In genomic region chr10:39730976-39731735, GRCm38 (mm10) we compare ENCODE assay signal across 7 mouse cellular contexts. TPM values are rescaled to one million over a fixed set of nuclear protein-coding genes. Genes with fewer than 3 reads are reported as not detected.
DNase-seq lines count a peak whose midpoint lies in the region; ATAC-seq and TF ChIP-seq lines count a peak whose summit lies in the region.

No protein-coding gene starts in this region.

- 2% methylated on average over 42 of the region's 66 CpGs for WGBS in hindbrain, postnatal 0 days

- peak overlapping the region; percentile 99 for H3K9ac ChIP-seq in hindbrain, postnatal 0 days (replicated peaks; ENCODE audit: low read length)

- TF ChIP-seq CTCF in cortical plate, adult 2 months (IDR thresholded peaks at IDR 0.05; ENCODE audit: extremely low read depth, insufficient read depth, low read length): no peak
- TF ChIP-seq CTCF in hindbrain, postnatal 0 days (IDR thresholded peaks at IDR 0.05; ENCODE audit: low read depth): no peak; the same call in 1 of the 2 replicates

- no peaks in the 10 kb centered on the region for H3K4me1 ChIP-seq in cortical plate, adult 2 months (ENCODE audit: control insufficient read depth, insufficient read depth, low read length)
- H3K4me1 ChIP-seq in hindbrain, postnatal 0 days (ENCODE audit: insufficient read depth, low read length): no peaks in the 10 kb centered on the region

- TF ChIP-seq POLR2A in cortical plate, adult 2 months (IDR thresholded peaks at IDR 0.05; ENCODE audit: extremely low read depth, insufficient read depth, low read length): no peak

- H3K27me3 ChIP-seq in hindbrain, postnatal 0 days (ENCODE audit: insufficient read depth, low read length): no peaks in the 10 kb centered on the region

- peak overlapping the region; percentile 96 for H3K27ac ChIP-seq in cortical plate, adult 2 months (ENCODE audit: insufficient read depth, low read length)
- peak overlapping the region; percentile 100 for H3K27ac ChIP-seq in hindbrain, postnatal 0 days

- no peaks in the 10 kb centered on the region for H3K9me3 ChIP-seq in hindbrain, postnatal 0 days (ENCODE audit: low read length)

- peak overlapping the region; percentile 68 for H3K4me2 ChIP-seq in hindbrain, postnatal 0 days (ENCODE audit: low read depth, low read length)

- DNase-seq in adipocyte (ENCODE audit: low spot score): peak; percentile 89
- DNase-seq in gastrocnemius, adult 8-10 months (ENCODE audit: low spot score in 2 of 2): peak; percentile 83 to 93
- peak; percentile 96 for DNase-seq in hindbrain, postnatal 0 days (ENCODE audit: low spot score)
- DNase-seq in left cerebral cortex, adult 9 months (ENCODE audit: low spot score in 2 of 2): peak; percentile 43 to 76
- peak; percentile 90 for DNase-seq in right cerebral cortex, postnatal 14 days

- H3K4me3 ChIP-seq in cortical plate, adult 2 months (ENCODE audit: insufficient read depth, low read length): peak overlapping the region; percentile 98
- H3K4me3 ChIP-seq in hindbrain, postnatal 0 days (ENCODE audit: low read length): peak overlapping the region; percentile 84

- ATAC-seq in hindbrain, postnatal 0 days: peak; percentile 91
- peak; percentile 69 for ATAC-seq in megakaryocyte progenitor cell, adult 5-6 weeks (replicated peaks; ENCODE audit: poor library complexity)

- no peaks in the 10 kb centered on the region for H3K36me3 ChIP-seq in hindbrain, postnatal 0 days (ENCODE audit: insufficient read depth, low read length)

RNA-seq across cellular contexts. Expression of gene Rev3l, which starts 0.8 kb away (rescaled TPM):
- polyA plus RNA-seq in cortical plate, adult 2 months (2012; rRNA removed): 31.1 and 33.8 TPM in 2 replicates
- total RNA-seq in gastrocnemius, adult 8-10 months (2022): 10 to 100 TPM; 18.1 to 27.9 (median 23.9) TPM
- total RNA-seq in hindbrain, postnatal 0 days (2014; rRNA removed): 89.5 and 105 TPM in 2 replicates
- polyA plus RNA-seq in hindbrain, postnatal 0 days (2015; fragmentation: Nextera tagmentation; extraction: Ambion mirVana): 22.3 and 23.3 TPM in 2 replicates
- total RNA-seq in megakaryocyte progenitor cell, adult 5-6 weeks (2015): 35.6 and 40.7 TPM in 2 replicates
- total RNA-seq in megakaryocyte progenitor cell, adult 5-6 weeks (2017): 18.8 and 23.7 TPM in 2 replicates

Comparison
In these comparisons a context has a peak if more than half of its experiments do, and no peak if none do; other contexts are left out.
1. Peak in every context shown above with its lines: DNase-seq, ATAC-seq, H3K4me3 ChIP-seq and H3K27ac ChIP-seq.